Mouse (Mus musculus): ENCODE results near the gene Rab3c.

GRCm38 (mm10) chr13:110113711-110114110 is 167.1 kb downstream of the Rab3c start:
- TF ChIP-seq POLR2A (IDR thresholded peaks at IDR 0.05; ENCODE audit: insufficient read length, low read depth) (no peak), E2F4 (IDR thresholded peaks at IDR 0.05; ENCODE audit: insufficient read depth) (no peak), MAX (IDR thresholded peaks at IDR 0.05; ENCODE audit: low read depth) (no peak), MYOD1 (IDR thresholded peaks at IDR 0.05; ENCODE audit: control insufficient read depth in 1 of 3, insufficient read length in 2 of 3, low read depth in 2 of 3) (no peak), CEBPB (IDR thresholded peaks at IDR 0.05; ENCODE audit: insufficient read depth, poor library complexity, severe bottlenecking) (no peak), TCF12 (IDR thresholded peaks at IDR 0.05; ENCODE audit: insufficient read depth, poor library complexity, severe bottlenecking) (no peak), MYOG (IDR thresholded peaks at IDR 0.05; ENCODE audit: control insufficient read depth in 1 of 3, insufficient read depth in 1 of 3, insufficient read length in 2 of 3, low read depth in 2 of 3) (no peak), USF1 (IDR thresholded peaks at IDR 0.05; ENCODE audit: low read depth) (no peak), POLR2AphosphoS2 (IDR thresholded peaks at IDR 0.05; ENCODE audit: insufficient read length, low read depth) (no peak)
